Mouse (Mus musculus) frontal cortex, postnatal 10 days (tissue): ENCODE results near the gene Swsap1.

ENCODE experiments used
- DNase-seq, 2 experiments: peaks; one replicate each; pipeline ENCODE4 v3.0.0; 2022; ENCODE audit warnings: low spot score in 2 of 2, mixed read lengths in 1 of 2

The Swsap1 gene

GRCm38 (mm10) chr9:22004546-22004945 is 49.0 kb downstream of the Swsap1 start:
- DNase-seq = peak in 1 of 2 experiments; percentile 7
